Comparison of ENCODE assay signal across 26 mouse cellular contexts in genomic region chr11:117078637-117079240, GRCm38 (mm10). TPM values are rescaled to one million over a fixed set of nuclear protein-coding genes. Genes with fewer than 3 reads are reported as not detected.
DNase-seq lines count a peak whose midpoint lies in the region; ATAC-seq and TF ChIP-seq lines count a peak whose summit lies in the region.
"Had no signal": no experiment of that assay in that cellular context is flagged by ENCODE, and none has a peak within 500 bp of the region (broad histone marks: within the 10 kb centered on the region; RNA-seq: fewer than 3 reads in every experiment).

No protein-coding gene starts in this region.

- H3K9me3 ChIP-seq in intestine, postnatal 0 days (ENCODE audit: control insufficient read depth), result no peaks in the 10 kb centered on the region
- H3K9me3 ChIP-seq in intestine, embryonic 15.5 days, result no peaks in the 10 kb centered on the region
- H3K9me3 ChIP-seq in E14TG2a.4 (ENCODE audit: low read length), result peaks cover 12% of the 10 kb centered on the region
- H3K9me3 ChIP-seq: embryonic facial prominence, embryonic 12.5 days; heart, embryonic 15.5 days; midbrain, embryonic 12.5 days; stomach, embryonic 15.5 days had no signal

- peaks cover 14% of the 10 kb centered on the region; the same call in 1 of the 2 replicates for H3K4me1 ChIP-seq in intestine, postnatal 0 days (replicated peaks; ENCODE audit: control insufficient read depth, insufficient read depth, low read length)
- H3K4me1 ChIP-seq in intestine, embryonic 15.5 days (replicated peaks), result peaks cover 44% of the 10 kb centered on the region
- H3K4me1 ChIP-seq in E14TG2a.4 (replicated peaks; ENCODE audit: low read depth, low read length), result peaks cover 71% of the 10 kb centered on the region

- ATAC-seq in intestine, postnatal 0 days, result no peak
- no peak for ATAC-seq in intestine, embryonic 15.5 days
- no peak for ATAC-seq in cerebellum, adult (ENCODE audit: insufficient number of reproducible peaks, low FRiP score, low TSS enrichment)
- ATAC-seq: CD4-positive, CD25-positive, alpha-beta regulatory T cell, adult 4 months; forebrain, postnatal 0 days; inflammation-experienced regulatory T-cells, adult 6 months had no signal

- H3K4me3 ChIP-seq in intestine, postnatal 0 days (ENCODE audit: low read depth, low read length), result no peak overlapping the region
- no peak overlapping the region for H3K4me3 ChIP-seq in intestine, embryonic 15.5 days (replicated peaks)
- peak overlapping the region; percentile 93 for H3K4me3 ChIP-seq in E14TG2a.4 (replicated peaks; ENCODE audit: low read length)
- peak overlapping the region; percentile 94; the same call in 1 of the 2 replicates for H3K4me3 ChIP-seq in macrophage (ENCODE audit: inconsistent target)
- H3K4me3 ChIP-seq: heart, adult 2 months; stomach, embryonic 15.5 days had no signal

- TF ChIP-seq CTCF in intestine, postnatal 0 days (IDR thresholded peaks at IDR 0.05; ENCODE audit: low read depth), result no peak
- TF ChIP-seq CTCF in E14TG2a.4 (conservative IDR thresholded peaks at IDR 0.05; ENCODE audit: low read length), result no peak

- 0 out of 2 replicates have a peak overlapping the region, but pooled peaks have one; percentile 21 for H3K27ac ChIP-seq in intestine, postnatal 0 days (ENCODE audit: low read depth, low read length)
- no peak overlapping the region for H3K27ac ChIP-seq in intestine, embryonic 15.5 days
- H3K27ac ChIP-seq in macrophage, result peak overlapping the region; percentile 74
- H3K27ac ChIP-seq: embryonic facial prominence, embryonic 12.5 days; heart, adult 2 months; heart, embryonic 15.5 days; hindbrain, embryonic 14.5 days; midbrain, embryonic 12.5 days; stomach, embryonic 15.5 days had no signal

- H3K36me3 ChIP-seq in intestine, postnatal 0 days (ENCODE audit: control insufficient read depth, insufficient read depth), result peaks cover 28% of the 10 kb centered on the region
- H3K36me3 ChIP-seq in intestine, embryonic 15.5 days, result peaks cover 18% of the 10 kb centered on the region
- H3K36me3 ChIP-seq in E14TG2a.4 (ENCODE audit: insufficient read depth, low read length) (peaks cover 49% of the 10 kb centered on the region), macrophage (ENCODE audit: inconsistent target) (peaks cover 23% of the 10 kb centered on the region)

- H3K79me2 ChIP-seq in macrophage (ENCODE audit: inconsistent target), result peaks cover 56% of the 10 kb centered on the region

- peak; percentile 31 for DNase-seq in R1 (ENCODE audit: low read depth, low spot score)
- no peak for DNase-seq in frontal cortex, postnatal 25 days (ENCODE audit: low spot score in 2 of 2)
- DNase-seq: cerebellum, adult 18-20 months; cerebellum, postnatal 25 days; forebrain, postnatal 0 days; gastrocnemius, postnatal 25 days; heart, adult 2 months; heart, postnatal 4 days; kidney, adult 8-10 months; kidney, postnatal 10 days; lung, postnatal 14 days; right cerebral cortex, adult 18-20 months; right cerebral cortex, postnatal 4 days; thymus, postnatal 4 days had no signal

- H3K4me2 ChIP-seq in intestine, postnatal 0 days (replicated peaks; ENCODE audit: low read depth), result no peak overlapping the region
- no peak overlapping the region for H3K4me2 ChIP-seq in intestine, embryonic 15.5 days (replicated peaks)
- H3K4me2 ChIP-seq: hindbrain, embryonic 14.5 days had no signal

- 84% methylated on average over 12 of the region's 12 CpGs for WGBS in intestine, postnatal 0 days
- 85% methylated on average over 12 of the region's 12 CpGs for WGBS in intestine, embryonic 15.5 days
- WGBS in macrophage (ENCODE audit: missing documents), result 92% methylated on average over 12 of the region's 12 CpGs

- no peaks in the 10 kb centered on the region for H3K27me3 ChIP-seq in intestine, postnatal 0 days (replicated peaks; ENCODE audit: control insufficient read depth, insufficient read depth, low read length)
- H3K27me3 ChIP-seq in intestine, embryonic 15.5 days (replicated peaks), result no peaks in the 10 kb centered on the region
- H3K27me3 ChIP-seq in E14TG2a.4 (ENCODE audit: insufficient read depth, low read length), result no peaks in the 10 kb centered on the region
- H3K27me3 ChIP-seq: embryonic facial prominence, embryonic 12.5 days; heart, embryonic 15.5 days; midbrain, embryonic 12.5 days; stomach, embryonic 15.5 days had no signal

- H3K9ac ChIP-seq in intestine, postnatal 0 days (ENCODE audit: low read depth, low read length), result no peak overlapping the region
- H3K9ac ChIP-seq in intestine, embryonic 15.5 days, result no peak overlapping the region
- H3K9ac ChIP-seq: embryonic facial prominence, embryonic 12.5 days; forebrain, postnatal 0 days; heart, embryonic 15.5 days; hindbrain, embryonic 14.5 days; stomach, embryonic 15.5 days had no signal

RNA-seq across cellular contexts. Expression of gene Sec14l1, which starts 36.2 kb away (rescaled TPM):
- polyA plus RNA-seq in intestine, postnatal 0 days (2015; fragmentation: Nextera tagmentation; extraction: Ambion mirVana), result 22.8 and 23.9 TPM in 2 replicates
- 30.4 and 30.7 TPM in 2 replicates for polyA plus RNA-seq in intestine, embryonic 15.5 days (2015; fragmentation: Nextera tagmentation; extraction: Ambion mirVana)
- 100 to 1,000 TPM in 16 of 26 experiments, 10 to 100 TPM in 10; 25.1 to 225 (median 124) TPM for total RNA-seq in macrophage (2018; cell fraction: chromatin; rRNA removed)
- total RNA-seq in macrophage (2018; cell fraction: cytosol; rRNA removed), result 100 to 1,000 TPM in 18 of 26 experiments, 10 to 100 TPM in 8; 50.1 to 156 (median 113) TPM
- 100 to 1,000 TPM in 13 of 26 experiments, 10 to 100 TPM in 13; 32.0 to 183 (median 99.2) TPM for total RNA-seq in macrophage (2018; cell fraction: nucleus; rRNA removed)
- 81.5 to 112 TPM (median 87.8 TPM) in 3 replicates for polyA plus RNA-seq in macrophage (2018)

Comparison
In these comparisons a context has a peak if more than half of its experiments do, and no peak if none do; other contexts are left out.
1. H3K4me3 ChIP-seq: peak in E14TG2a.4 (single experiment) and macrophage (single experiment); none in intestine, postnatal 0 days (single experiment) and intestine, embryonic 15.5 days (single experiment).